Mouse (Mus musculus) heart, postnatal 10 days (tissue): ENCODE measurements around the gene Sde2. TPM values are rescaled to one million over a fixed set of nuclear protein-coding genes. Genes with fewer than 3 reads are reported as not detected.
"Not testable (repeated sequence)": the region's sequence is repeated elsewhere in the genome, so short reads cannot be mapped to it uniquely, and the experiment has no call there.

Experiments
- DNase-seq, 2 experiments: peaks; one replicate each; pipeline ENCODE4 v3.0.0; 2021
- intact Hi-C: fragments of 180-260 bp; cut with DNase I; formaldehyde crosslinking; loops from one replicate; pipeline ENCODE4 v1.15.1; 2025
- total RNA-seq, 2 experiments: library from RNA; stranded (reverse); gene quantifications; 2 replicates each; pipeline ENCODE4 v1.2.3; 2021

Sde2 gene
- total RNA-seq, 2 experiments from 2014 or later = 15.1 to 15.8 TPM

- DNase-seq = no peak
- intact Hi-C loops = no loop called here
Measured at GRCm38 (mm10) chr1:180877466-180877865, 26.5 kb downstream of the Sde2 start.

DNA sequence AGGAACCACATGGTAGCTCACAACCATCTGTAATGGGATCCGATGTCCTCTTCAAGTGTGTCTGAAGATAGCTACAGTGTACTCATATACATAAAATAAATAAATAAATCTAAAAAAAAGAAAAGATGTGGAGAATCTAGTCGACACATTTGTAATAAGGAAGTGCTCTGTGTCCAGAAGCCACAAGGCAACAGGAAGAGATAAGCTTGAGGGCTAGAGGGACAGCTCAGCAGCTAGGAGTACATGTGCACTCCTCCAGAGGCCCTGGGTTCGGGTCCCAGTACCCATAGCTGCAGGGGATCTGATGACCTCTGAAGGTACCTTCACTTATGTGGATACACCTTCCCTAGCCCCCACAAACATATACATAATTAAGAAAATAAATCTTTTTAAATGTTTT lies 30.8 kb downstream of the Sde2 start:
- no peak for DNase-seq
- intact Hi-C loops = no loop called here

- no peak for DNase-seq
- intact Hi-C loops = no loop called here
Measured at GRCm38 (mm10) chr1:180883731-180884130, 32.8 kb downstream of the Sde2 start.

DNA sequence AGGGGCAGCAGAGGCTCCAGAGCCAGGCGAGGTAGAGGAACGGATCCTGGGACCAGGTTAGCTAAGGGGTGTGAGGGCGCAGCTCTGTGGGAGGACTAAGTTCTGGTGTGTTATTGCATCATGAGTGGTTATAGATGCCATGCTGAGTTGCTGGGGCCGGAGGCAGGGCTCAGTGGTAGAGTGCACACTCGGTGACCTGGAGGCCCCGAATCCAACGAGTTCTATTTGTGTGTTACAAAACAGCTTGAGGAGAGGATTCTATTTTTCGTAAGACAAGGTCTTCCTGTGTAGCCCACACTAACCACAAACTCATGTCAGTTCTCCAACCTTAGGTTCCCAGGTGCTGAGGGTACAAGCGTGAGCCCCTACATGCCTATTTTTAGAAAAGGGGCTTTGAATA lies 33.6 kb downstream of the Sde2 start:
- intact Hi-C loops = no loop called here
- no peak for DNase-seq

GRCm38 (mm10) chr1:180888556-180889042 lies 37.7 kb downstream of the Sde2 start:
- DNase-seq = peak; percentile 92 to 94
- intact Hi-C loops = no loop called here

- no peak for DNase-seq
- intact Hi-C loops = no loop called here
Measured at GRCm38 (mm10) chr1:180889172-180889571, 38.2 kb downstream of the Sde2 start.

- DNase-seq = peak in 1 of 2 experiments; percentile 43
Measured at GRCm38 (mm10) chr1:180889841-180890240, 38.9 kb downstream of the Sde2 start.

GRCm38 (mm10) chr1:180892808-180893207 lies 41.9 kb downstream of the Sde2 start, which contains the start of gene Lefty2:
Gene Lefty2 (plus strand): TSS chr1:180893108.
- intact Hi-C loops = no loop called here
- DNase-seq = no peak

More at GRCm38 (mm10) chr1:180889841-180890240, 38.9 kb downstream of the Sde2 start:
- intact Hi-C loops = no loop called here

DNA sequence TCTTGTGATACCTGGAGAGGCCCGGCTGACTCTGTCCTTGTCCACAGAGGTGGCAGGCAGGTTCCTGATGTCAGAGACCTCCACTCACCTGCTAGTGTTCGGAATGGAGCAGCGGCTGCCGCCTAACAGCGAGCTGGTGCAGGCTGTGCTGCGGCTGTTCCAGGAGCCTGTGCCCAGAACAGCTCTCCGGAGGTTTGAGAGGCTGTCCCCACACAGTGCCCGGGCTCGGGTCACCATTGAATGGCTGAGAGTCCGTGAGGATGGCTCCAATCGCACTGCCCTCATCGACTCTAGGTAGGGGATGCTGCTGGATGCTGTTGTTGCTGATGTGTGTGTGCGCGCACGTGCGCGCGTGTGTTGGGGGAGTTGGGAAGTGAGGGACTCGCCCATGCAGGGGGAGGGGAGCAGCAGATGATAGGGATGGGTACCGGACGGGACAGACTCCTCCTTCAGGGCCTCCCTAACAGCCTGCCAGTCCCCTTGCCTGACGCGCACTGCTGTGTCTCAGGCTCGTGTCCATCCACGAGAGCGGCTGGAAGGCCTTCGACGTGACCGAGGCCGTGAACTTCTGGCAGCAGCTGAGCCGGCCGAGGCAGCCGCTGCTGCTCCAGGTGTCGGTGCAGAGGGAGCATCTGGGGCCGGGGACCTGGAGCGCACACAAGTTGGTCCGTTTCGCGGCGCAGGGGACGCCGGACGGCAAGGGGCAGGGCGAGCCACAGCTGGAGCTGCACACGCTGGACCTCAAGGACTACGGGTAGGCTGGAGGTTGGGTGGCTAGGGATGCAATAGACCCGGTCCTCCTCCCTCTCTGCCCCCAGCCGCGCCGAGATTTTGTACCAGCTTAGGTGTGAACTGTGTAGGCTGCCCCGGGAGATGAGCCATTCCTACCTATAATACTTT lies 43.4 kb downstream of the Sde2 start:
- intact Hi-C loops, DNase-seq: not testable (repeated sequence)

GRCm38 (mm10) chr1:180901107-180901506 lies 50.2 kb downstream of the Sde2 start:
- intact Hi-C loops = loop anchor here (1.0 to 5.0 kb wide), 2 partner anchors 75 to 136 kb away; no protein-coding TSS in a partner anchor
- DNase-seq = peak; percentile 50 to 69

GRCm38 (mm10) chr1:180902915-180903314 lies 52.0 kb downstream of the Sde2 start:
- no peak for DNase-seq
- intact Hi-C loops = loop anchor here (5.0 kb wide), 1 partner anchor 134 kb away; no protein-coding TSS in a partner anchor

- no peak for DNase-seq
- intact Hi-C loops = loop anchor here (2.0 to 5.0 kb wide), 2 partner anchors 39 to 134 kb away; partner anchors contain the start of gene Tmem63a
Measured at GRCm38 (mm10) chr1:180903666-180904038, 52.7 kb downstream of the Sde2 start.

DNA sequence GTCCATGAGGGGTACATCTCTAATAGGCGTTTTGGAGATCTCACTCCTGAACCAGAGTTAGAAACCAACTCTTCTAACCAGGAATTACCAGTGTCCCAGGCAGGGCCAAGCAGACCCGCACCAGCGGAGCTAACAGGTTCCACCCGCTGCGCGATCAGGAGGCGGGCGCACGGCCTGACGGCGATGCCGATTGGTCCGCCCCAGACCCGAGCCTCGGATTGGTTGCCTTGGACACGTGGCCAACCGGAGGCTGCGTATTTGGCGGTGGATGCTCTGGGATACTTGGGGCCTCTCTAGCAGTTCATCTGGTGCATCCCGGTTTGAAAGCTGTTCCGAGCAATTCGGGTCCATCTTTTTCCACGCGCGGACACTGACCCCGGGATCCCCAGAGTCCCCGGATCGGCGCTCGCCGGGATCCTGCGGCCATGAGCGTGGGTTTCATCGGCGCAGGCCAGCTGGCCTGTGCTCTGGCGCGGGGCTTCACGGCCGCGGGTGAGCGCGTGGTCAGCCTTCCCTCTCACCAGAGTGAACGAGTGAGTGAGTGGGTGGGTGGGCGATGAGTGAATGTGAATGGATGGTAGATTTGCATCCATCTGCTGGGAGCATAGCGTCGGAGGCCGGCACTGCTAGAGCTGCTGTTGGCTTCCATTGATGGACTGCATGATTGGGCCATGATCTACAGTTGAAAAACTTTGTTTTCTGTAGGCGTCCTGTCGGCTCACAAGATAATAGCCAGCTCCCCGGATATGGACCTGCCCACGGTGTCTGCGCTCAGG lies 53.3 kb downstream of the Sde2 start, which contains the start of gene Pycr2:
Gene Pycr2 (plus strand): TSS at position 255 of the 776 bp plus-strand sequence.
- intact Hi-C loops = loop anchor here (2.0 to 5.0 kb wide), 2 partner anchors 39 to 133 kb away; partner anchors contain the start of gene Tmem63a
- DNase-seq = peak; percentile 95 to 96

GRCm38 (mm10) chr1:180904815-180905080 lies 53.8 kb downstream of the Sde2 start:
- intact Hi-C loops = loop anchor here (2.0 to 5.0 kb wide), 2 partner anchors 38 to 133 kb away; partner anchors contain the start of gene Tmem63a
- no peak for DNase-seq

DNA sequence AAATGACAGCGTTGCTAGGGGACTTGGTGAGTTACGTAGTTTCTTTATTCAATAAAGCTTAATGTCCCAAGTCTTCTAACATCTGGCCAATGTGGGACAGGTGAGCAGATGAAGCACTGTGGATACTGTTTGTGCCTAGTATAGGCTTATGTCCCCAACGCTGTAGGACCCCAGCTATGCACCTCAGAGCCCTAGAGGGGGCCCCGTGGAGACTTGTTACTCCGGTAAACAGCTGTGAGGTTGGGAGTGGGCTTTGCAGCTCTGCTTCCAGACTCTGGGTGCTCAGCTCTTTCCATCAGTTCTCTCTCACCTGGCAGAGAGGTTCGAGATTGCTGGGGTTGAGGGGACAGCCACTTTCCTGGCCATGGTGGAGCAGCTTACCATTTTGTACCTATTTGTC lies 54.4 kb downstream of the Sde2 start:
- no peak for DNase-seq
- intact Hi-C loops = loop anchor here (2.0 kb wide), 1 partner anchor 37 kb away; the partner anchor contains the start of gene Tmem63a

DNA sequence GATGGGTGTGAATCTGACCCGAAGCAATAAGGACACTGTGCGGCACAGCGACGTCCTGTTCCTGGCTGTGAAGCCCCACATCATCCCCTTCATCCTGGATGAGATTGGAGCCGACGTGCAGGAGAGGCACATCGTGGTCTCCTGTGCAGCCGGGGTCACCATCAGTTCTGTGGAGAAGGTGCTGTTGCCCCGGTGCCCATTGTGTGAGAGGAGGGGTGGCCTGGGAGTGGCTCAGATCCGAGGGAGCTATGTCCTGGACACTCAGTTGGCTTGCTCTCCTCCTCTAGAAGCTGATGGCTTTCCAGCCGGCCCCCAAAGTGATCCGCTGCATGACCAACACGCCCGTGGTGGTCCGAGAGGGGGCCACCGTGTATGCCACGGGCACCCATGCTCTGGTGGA lies 54.9 kb downstream of the Sde2 start:
- DNase-seq = no peak
- intact Hi-C loops = loop anchor here (2.0 kb wide), 1 partner anchor 37 kb away; the partner anchor contains the start of gene Tmem63a

GRCm38 (mm10) chr1:180906461-180907147 lies 55.7 kb downstream of the Sde2 start:
- no peak for DNase-seq
- intact Hi-C loops = no loop called here

GRCm38 (mm10) chr1:180911138-180911537 lies 60.2 kb downstream of the Sde2 start:
- intact Hi-C loops = no loop called here
- DNase-seq = peak; percentile 37 to 44

GRCm38 (mm10) chr1:180911653-180912287 lies 60.8 kb downstream of the Sde2 start:
- intact Hi-C loops = no loop called here
- no peak for DNase-seq

DNA sequence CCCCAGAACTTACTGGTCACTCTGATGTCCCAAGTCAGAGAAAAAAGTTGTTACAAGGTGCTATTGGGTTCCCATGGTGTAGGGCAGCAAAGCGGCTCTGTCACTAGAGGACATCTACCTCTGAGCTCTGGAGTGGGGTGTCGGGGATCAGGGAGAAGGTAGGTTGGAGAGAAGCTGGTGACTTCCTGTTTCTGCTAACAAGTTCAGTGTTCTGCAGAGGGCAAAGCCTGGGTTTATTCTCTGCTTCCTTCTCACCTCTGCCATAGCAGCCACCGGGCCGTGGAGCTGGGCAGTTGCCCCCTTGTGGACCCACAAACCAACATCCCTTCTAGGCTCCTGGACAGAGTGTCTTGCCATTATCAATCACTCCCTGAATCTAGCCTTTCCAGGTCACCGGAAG lies 61.9 kb downstream of the Sde2 start:
- no peak for DNase-seq
- intact Hi-C loops = no loop called here
